Comparison of ENCODE assay signal across 10 mouse cellular contexts in the genomic region with DNA sequence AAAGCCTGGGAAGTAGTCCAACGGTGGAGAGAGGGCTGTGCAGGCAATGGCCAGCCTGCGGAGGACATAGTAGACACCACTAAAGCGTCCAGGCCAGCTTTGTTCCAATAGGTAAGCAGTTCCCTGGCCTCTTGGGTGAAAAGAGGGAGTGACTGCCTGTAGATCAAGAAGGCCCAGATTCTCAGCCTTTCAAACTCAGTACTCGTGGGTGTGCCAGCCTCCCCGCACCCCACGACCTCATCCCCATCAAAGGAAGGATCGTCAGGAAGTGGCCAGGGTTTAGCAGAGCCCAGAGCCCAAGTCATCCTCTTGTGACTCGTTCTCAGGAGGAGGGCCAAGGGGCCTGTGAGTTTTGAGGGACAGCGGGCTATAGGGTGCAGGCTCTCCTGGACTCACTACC. TPM values are rescaled to one million over a fixed set of nuclear protein-coding genes. Genes with fewer than 3 reads are reported as not detected.
DNase-seq lines count a peak whose midpoint lies in the region; ATAC-seq and TF ChIP-seq lines count a peak whose summit lies in the region.
"Had no signal": no experiment of that assay in that cellular context is flagged by ENCODE, and none has a peak within 500 bp of the region (broad histone marks: within the 10 kb centered on the region; RNA-seq: fewer than 3 reads in every experiment).

No protein-coding gene starts in this region.

- H3K9me3 ChIP-seq in heart, postnatal 0 days (replicated peaks; ENCODE audit: control insufficient read depth, low read length), result no peaks in the 10 kb centered on the region
- H3K9me3 ChIP-seq in hindbrain, embryonic 10.5 days, result no peaks in the 10 kb centered on the region
- H3K9me3 ChIP-seq in midbrain, embryonic 13.5 days, result no peaks in the 10 kb centered on the region

- TF ChIP-seq CTCF in heart, postnatal 0 days (IDR thresholded peaks at IDR 0.05; ENCODE audit: low read depth), result no peak

- intact Hi-C loops in gastrocnemius, postnatal 14 days (cut with DNase I; ENCODE audit: low total_unique reads), result no loop called here

- WGBS in heart, postnatal 0 days, result 73% methylated on average over 9 of the region's 9 CpGs
- 71% methylated on average over 9 of the region's 9 CpGs for WGBS in hindbrain, embryonic 10.5 days
- 78% methylated on average over 9 of the region's 9 CpGs for WGBS in midbrain, embryonic 13.5 days

- TF ChIP-seq EP300 in heart, postnatal 0 days (IDR thresholded peaks at IDR 0.05; ENCODE audit: low read depth), result no peak

- no peak overlapping the region for H3K27ac ChIP-seq in heart, postnatal 0 days (ENCODE audit: low read depth)
- H3K27ac ChIP-seq in hindbrain, embryonic 10.5 days, result peak overlapping the region; percentile 98
- peak overlapping the region; percentile 95 for H3K27ac ChIP-seq in midbrain, embryonic 13.5 days

- no peak for DNase-seq in heart, postnatal 0 days (ENCODE audit: low spot score)
- DNase-seq in heart, adult 9 months (ENCODE audit: low spot score in 2 of 2), result no peak
- DNase-seq in MN1 (ENCODE audit: low spot score), result peak; percentile 25
- DNase-seq in hindbrain, embryonic 10.5 days (ENCODE audit: low spot score), result no peak
- no peak for DNase-seq in gastrocnemius, postnatal 14 days
- DNase-seq in kidney, postnatal 10 days, result no peak
- no peak for DNase-seq in frontal cortex, postnatal 36 days (ENCODE audit: low spot score in 2 of 2)
- DNase-seq: thymus, adult 18-20 months had no signal

- H3K9ac ChIP-seq in heart, postnatal 0 days (replicated peaks; ENCODE audit: low read depth, low read length), result no peak overlapping the region
- peak overlapping the region; percentile 98 for H3K9ac ChIP-seq in midbrain, embryonic 13.5 days (replicated peaks)

- peaks cover 17% of the 10 kb centered on the region for H3K4me1 ChIP-seq in heart, postnatal 0 days (ENCODE audit: control insufficient read depth, insufficient read depth)
- peaks cover 30% of the 10 kb centered on the region for H3K4me1 ChIP-seq in hindbrain, embryonic 10.5 days (replicated peaks)
- H3K4me1 ChIP-seq in midbrain, embryonic 13.5 days (replicated peaks), result peaks cover 22% of the 10 kb centered on the region

- 0 out of 2 replicates have a peak overlapping the region, but pooled peaks have one; percentile 97 for H3K4me2 ChIP-seq in heart, postnatal 0 days (ENCODE audit: low read depth, low read length)
- peak overlapping the region; percentile 76 for H3K4me2 ChIP-seq in midbrain, embryonic 13.5 days (replicated peaks)

- 0 out of 2 replicates have a peak, but pooled peaks cover 3% of the 10 kb centered on the region for H3K36me3 ChIP-seq in heart, postnatal 0 days (replicated peaks; ENCODE audit: control insufficient read depth, insufficient read depth, low read length)
- peaks cover 49% of the 10 kb centered on the region for H3K36me3 ChIP-seq in hindbrain, embryonic 10.5 days
- H3K36me3 ChIP-seq in midbrain, embryonic 13.5 days, result peaks cover 37% of the 10 kb centered on the region
- H3K36me3 ChIP-seq: G1E had no signal

- H3K27me3 ChIP-seq in heart, postnatal 0 days (ENCODE audit: control insufficient read depth, insufficient read depth, low read length), result peaks cover 6% of the 10 kb centered on the region; the same call in 1 of the 2 replicates
- no peaks in the 10 kb centered on the region for H3K27me3 ChIP-seq in hindbrain, embryonic 10.5 days (ENCODE audit: insufficient read depth, poor library complexity, severe bottlenecking)
- no peaks in the 10 kb centered on the region for H3K27me3 ChIP-seq in midbrain, embryonic 13.5 days

- peak overlapping the region; percentile 72; the same call in 1 of the 2 replicates for H3K4me3 ChIP-seq in heart, postnatal 0 days (ENCODE audit: low read depth, low read length)
- peak overlapping the region; percentile 98 for H3K4me3 ChIP-seq in hindbrain, embryonic 10.5 days
- H3K4me3 ChIP-seq in midbrain, embryonic 13.5 days (replicated peaks), result peak overlapping the region; percentile 97

- no peak for ATAC-seq in heart, postnatal 0 days (ENCODE audit: insufficient read depth, low read depth)
- no peak for ATAC-seq in midbrain, embryonic 13.5 days

RNA-seq across cellular contexts. Expression of a gene that starts 1.1 kb away (rescaled TPM):
- 2.8 and 31.9 TPM in 2 replicates for total RNA-seq in heart, postnatal 0 days (2014; rRNA removed; ENCODE audit: low replicate concordance)
- 5.8 and 7.8 TPM in 2 replicates for polyA plus RNA-seq in heart, postnatal 0 days (2015; fragmentation: Nextera tagmentation; extraction: Ambion mirVana)
- polyA plus RNA-seq in hindbrain, embryonic 10.5 days (2016; fragmentation: Nextera tagmentation; extraction: Ambion mirVana), result 26.5 and 33.1 TPM in 2 replicates
- 21.0 and 25.5 TPM in 2 replicates for polyA plus RNA-seq in midbrain, embryonic 13.5 days (2015; fragmentation: Nextera tagmentation; extraction: Ambion mirVana)
- 1 to 10 TPM; 7.4 to 7.8 TPM for total RNA-seq in gastrocnemius, postnatal 14 days (2021)
- total RNA-seq: G1E had no signal
- polyA plus RNA-seq: G1E had no signal
